In genomic region chr11:97840135-97840490, GRCm38 (mm10) we compare ENCODE assay signal across 9 mouse cellular contexts. TPM values are rescaled to one million over a fixed set of nuclear protein-coding genes. Genes with fewer than 3 reads are reported as not detected.
DNase-seq lines count a peak whose midpoint lies in the region; ATAC-seq and TF ChIP-seq lines count a peak whose summit lies in the region.
"Had no signal": no experiment of that assay in that cellular context is flagged by ENCODE, and none has a peak within 500 bp of the region (broad histone marks: within the 10 kb centered on the region; RNA-seq: fewer than 3 reads in every experiment).

No protein-coding gene starts in this region.

- H3K27me3 ChIP-seq in heart, adult 2 months (ENCODE audit: control insufficient read depth, insufficient read depth, low read length), result no peaks in the 10 kb centered on the region
- no peaks in the 10 kb centered on the region for H3K27me3 ChIP-seq in heart, embryonic 15.5 days

- TF ChIP-seq CTCF in heart, adult 2 months (IDR thresholded peaks at IDR 0.05), result no peak

- WGBS in heart, adult 2 months, result 61% methylated on average over 2 of the region's 2 CpGs
- WGBS in heart, embryonic 15.5 days, result 67% methylated on average over 2 of the region's 2 CpGs
- WGBS in macrophage (ENCODE audit: missing documents), result 82% methylated on average over 2 of the region's 2 CpGs

- H3K9me3 ChIP-seq in heart, embryonic 15.5 days (replicated peaks), result no peaks in the 10 kb centered on the region

- no peak for DNase-seq in heart, adult 2 months
- DNase-seq in heart, postnatal 25 days (ENCODE audit: low spot score), result no peak
- DNase-seq in embryo, embryonic 10.5 days (ENCODE audit: low spot score), result no peak
- DNase-seq in adrenal gland, adult (ENCODE audit: inconsistent age in 2 of 2, low spot score in 1 of 2), result no peak
- no peak for DNase-seq in frontal cortex, postnatal 36 days (ENCODE audit: low spot score in 2 of 2)
- DNase-seq: kidney, adult 8-10 months had no signal

- peak; percentile 16 for ATAC-seq in CD4-positive, CD25-positive, alpha-beta regulatory T cell, adult 4 months
- no peak for ATAC-seq in heart, embryonic 15.5 days (replicated peaks; ENCODE audit: insufficient number of reproducible peaks, insufficient read depth, low FRiP score, low read depth)

- peaks cover 2% of the 10 kb centered on the region for H3K4me1 ChIP-seq in heart, adult 2 months (ENCODE audit: control insufficient read depth, insufficient read depth, low read length)
- H3K4me1 ChIP-seq in heart, embryonic 15.5 days (replicated peaks), result peaks cover 27% of the 10 kb centered on the region

- no peak for TF ChIP-seq POLR2A in heart, adult 2 months (IDR thresholded peaks at IDR 0.05; ENCODE audit: insufficient read depth, low read depth, low read length)

- H3K27ac ChIP-seq in heart, adult 2 months, result peak overlapping the region; percentile 78; the same call in 1 of the 2 replicates
- peak overlapping the region; percentile 63; the same call in 1 of the 2 replicates for H3K27ac ChIP-seq in heart, embryonic 15.5 days
- H3K27ac ChIP-seq in macrophage, result peak overlapping the region; percentile 71

- H3K79me2 ChIP-seq in heart, adult 2 months (replicated peaks; ENCODE audit: control insufficient read depth, insufficient read depth, low read length), result no peaks in the 10 kb centered on the region
- peaks cover 4% of the 10 kb centered on the region; the same call in 1 of the 2 replicates for H3K79me2 ChIP-seq in macrophage (ENCODE audit: inconsistent target)

- H3K4me2 ChIP-seq in heart, embryonic 15.5 days, result peak overlapping the region; percentile 63

- H3K4me3 ChIP-seq in heart, adult 2 months, result no peak overlapping the region
- H3K4me3 ChIP-seq in heart, embryonic 15.5 days, result no peak overlapping the region
- H3K4me3 ChIP-seq in macrophage (ENCODE audit: inconsistent target), result peak overlapping the region; percentile 45

- no peak for TF ChIP-seq EP300 in heart, adult 2 months (IDR thresholded peaks at IDR 0.05; ENCODE audit: insufficient read depth, low read depth, low read length)

- intact Hi-C loops in heart, adult 2 months (cut with DNase I), result loop anchor here (2.0 kb wide), 2 partner anchors 39 to 45 kb away; partner anchors contain the start of gene Fbxo47
- intact Hi-C loops in heart, postnatal 25 days (cut with DNase I), result loop anchor here (2.0 to 5.0 kb wide), 2 partner anchors 39 to 42 kb away; partner anchors contain the start of gene Fbxo47

- no peaks in the 10 kb centered on the region for H3K36me3 ChIP-seq in heart, adult 2 months (ENCODE audit: control insufficient read depth, insufficient read depth, low read length)
- peaks cover 11% of the 10 kb centered on the region for H3K36me3 ChIP-seq in heart, embryonic 15.5 days
- peaks cover 13% of the 10 kb centered on the region for H3K36me3 ChIP-seq in macrophage (ENCODE audit: inconsistent target)

- no peak overlapping the region for H3K9ac ChIP-seq in heart, adult 2 months (ENCODE audit: low read depth, low read length)
- H3K9ac ChIP-seq in heart, embryonic 15.5 days, result no peak overlapping the region

RNA-seq across cellular contexts. Expression of gene B230217C12Rik, which starts 0.5 kb away (rescaled TPM):
- 1 to 10 TPM in 1 of 2 experiments, under 1 TPM in 1; 0.64 to 1.6 TPM for total RNA-seq in heart, adult 2 months (2021)
- 2.3 and 2.7 TPM in 2 replicates for polyA plus RNA-seq in heart, adult 2 months (2012; rRNA removed)
- total RNA-seq in heart, postnatal 25 days (2021), result under 1 TPM; 0.83 to 0.87 TPM
- 1 to 10 TPM; 1.4 TPM for polyA plus RNA-seq in CD4-positive, CD25-positive, alpha-beta regulatory T cell, adult 4 months (2017; shearing (Covaris generic))
- 2.9 and 3.4 TPM in 2 replicates for polyA plus RNA-seq in heart, embryonic 15.5 days (2015; fragmentation: Nextera tagmentation; extraction: Ambion mirVana)
- 1 to 10 TPM in 5 of 26 experiments, under 1 TPM in 9, not detected in 12; 0.37 to 2.5 (median 0.74) TPM for total RNA-seq in macrophage (2018; cell fraction: chromatin; rRNA removed)
- 1 to 10 TPM in 7 of 26 experiments, under 1 TPM in 19; 0.44 to 1.3 (median 0.86) TPM for total RNA-seq in macrophage (2018; cell fraction: cytosol; rRNA removed)
- 1 to 10 TPM in 6 of 26 experiments, under 1 TPM in 13, not detected in 7; 0.23 to 3.6 (median 0.78) TPM for total RNA-seq in macrophage (2018; cell fraction: nucleus; rRNA removed)
- 0.68 to 1.1 TPM (median 0.72 TPM) in 3 replicates for polyA plus RNA-seq in macrophage (2018)

RNA-seq across cellular contexts. Expression of gene Lasp1, which starts 41.3 kb away (rescaled TPM):
- 10 to 100 TPM; 28.2 to 31.6 TPM for total RNA-seq in heart, adult 2 months (2021)
- polyA plus RNA-seq in heart, adult 2 months (2012; rRNA removed), result 31.1 and 38.5 TPM in 2 replicates
- total RNA-seq in heart, postnatal 25 days (2021), result 10 to 100 TPM; 41.3 to 46.2 TPM
- 10 to 100 TPM; 46.4 to 49.9 TPM for polyA plus RNA-seq in CD4-positive, CD25-positive, alpha-beta regulatory T cell, adult 4 months (2017; shearing (Covaris generic))
- 40.3 and 65.5 TPM in 2 replicates for polyA plus RNA-seq in heart, embryonic 15.5 days (2015; fragmentation: Nextera tagmentation; extraction: Ambion mirVana)
- 100 to 1,000 TPM in 24 of 26 experiments, 10 to 100 TPM in 2; 72.2 to 414 (median 208) TPM for total RNA-seq in macrophage (2018; cell fraction: chromatin; rRNA removed)
- total RNA-seq in macrophage (2018; cell fraction: cytosol; rRNA removed), result 100 to 1,000 TPM; 171 to 234 (median 210) TPM
- 100 to 1,000 TPM in 25 of 26 experiments, 10 to 100 TPM in 1; 82.4 to 238 (median 191) TPM for total RNA-seq in macrophage (2018; cell fraction: nucleus; rRNA removed)
- 151 to 499 TPM (median 254 TPM) in 3 replicates for polyA plus RNA-seq in macrophage (2018)

RNA-seq across cellular contexts. Expression of gene Fbxo47, which starts 43.8 kb away (rescaled TPM):
- total RNA-seq in heart, adult 2 months (2021), result under 1 TPM; 0.29 to 0.45 TPM
- 0.29 and 0.43 TPM in 2 replicates for polyA plus RNA-seq in heart, adult 2 months (2012; rRNA removed)
- total RNA-seq in heart, postnatal 25 days (2021), result under 1 TPM in 1 of 2 experiments, not detected in 1; 0.11 TPM
- polyA plus RNA-seq in CD4-positive, CD25-positive, alpha-beta regulatory T cell, adult 4 months (2017; shearing (Covaris generic)), result under 1 TPM; 0.34 to 0.65 TPM
- 0.72 and 0.82 TPM in 2 replicates for polyA plus RNA-seq in heart, embryonic 15.5 days (2015; fragmentation: Nextera tagmentation; extraction: Ambion mirVana)
- 1 to 10 TPM in 1 of 26 experiments, under 1 TPM in 9, not detected in 16; 0.33 to 1.4 (median 0.46) TPM for total RNA-seq in macrophage (2018; cell fraction: chromatin; rRNA removed)
- total RNA-seq in macrophage (2018; cell fraction: cytosol; rRNA removed), result under 1 TPM; 0.38 to 0.92 (median 0.59) TPM
- total RNA-seq in macrophage (2018; cell fraction: nucleus; rRNA removed), result 1 to 10 TPM in 2 of 26 experiments, under 1 TPM in 14, not detected in 10; 0.18 to 1.9 (median 0.54) TPM
- 0.14 to 0.69 TPM (median 0.51 TPM) in 3 replicates for polyA plus RNA-seq in macrophage (2018)

RNA-seq across cellular contexts. Expression of gene Rpl23, which starts 57.9 kb away (rescaled TPM):
- 100 to 1,000 TPM; 509 to 574 TPM for total RNA-seq in heart, adult 2 months (2021)
- polyA plus RNA-seq in heart, adult 2 months (2012; rRNA removed), result 103 and 140 TPM in 2 replicates
- total RNA-seq in heart, postnatal 25 days (2021), result 100 to 1,000 TPM; 454 to 515 TPM
- polyA plus RNA-seq in CD4-positive, CD25-positive, alpha-beta regulatory T cell, adult 4 months (2017; shearing (Covaris generic)), result 1,000 to 10,000 TPM in 1 of 2 experiments, 100 to 1,000 TPM in 1; 884 to 1,093 TPM
- polyA plus RNA-seq in heart, embryonic 15.5 days (2015; fragmentation: Nextera tagmentation; extraction: Ambion mirVana), result 286 and 399 TPM in 2 replicates
- total RNA-seq in macrophage (2018; cell fraction: chromatin; rRNA removed), result 100 to 1,000 TPM; 108 to 477 (median 140) TPM
- total RNA-seq in macrophage (2018; cell fraction: cytosol; rRNA removed), result 1,000 to 10,000 TPM in 6 of 26 experiments, 100 to 1,000 TPM in 20; 449 to 1,138 (median 724) TPM
- 100 to 1,000 TPM; 131 to 371 (median 177) TPM for total RNA-seq in macrophage (2018; cell fraction: nucleus; rRNA removed)
- polyA plus RNA-seq in macrophage (2018), result 992 to 1,238 TPM (median 1,231 TPM) in 3 replicates
